Mouse (Mus musculus): ENCODE measurements around the gene Trak1.

The Trak1 gene

DNA sequence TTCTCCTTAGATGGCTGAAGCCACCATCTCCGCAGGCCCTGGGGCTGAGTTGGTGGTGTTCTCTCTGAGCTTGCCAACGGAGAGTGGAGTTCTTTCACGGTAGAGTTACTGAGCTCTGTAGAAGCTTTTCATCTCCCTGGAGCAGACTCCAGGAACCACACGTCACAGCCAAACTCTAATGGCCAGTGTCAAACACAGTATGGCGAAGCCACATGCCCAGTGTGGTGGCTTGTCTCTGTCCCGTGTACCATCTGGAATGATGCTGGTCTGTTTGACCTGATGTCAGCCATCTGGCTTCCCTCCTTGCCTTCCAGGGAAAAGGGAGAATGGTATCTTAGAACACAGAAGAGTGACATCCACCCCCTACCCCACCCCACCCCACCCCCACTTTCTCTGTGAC is 172.4 kb downstream of the Trak1 start:
- DNase-seq (ENCODE audit: low read depth in 2 of 2, low spot score in 2 of 2), result no peak

DNA sequence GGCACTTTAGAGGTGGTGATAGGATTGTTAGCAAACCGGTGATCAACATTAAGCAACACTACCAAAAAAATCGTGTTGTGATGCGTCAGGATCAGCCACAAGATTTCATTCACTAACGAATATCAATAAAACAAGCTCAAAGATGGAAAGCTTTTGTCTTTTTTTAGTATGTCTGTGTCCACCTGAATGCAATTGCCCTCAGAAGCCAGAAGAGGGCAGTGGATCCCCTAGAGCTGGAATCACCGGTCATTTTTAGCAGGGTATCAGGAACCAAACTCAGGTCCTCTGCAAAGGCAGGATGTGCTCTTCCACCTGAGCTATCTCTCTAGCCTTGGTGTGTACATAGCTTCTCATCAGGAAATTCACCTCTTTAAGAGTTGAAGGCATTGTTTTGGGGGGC is 177.5 kb downstream of the Trak1 start:
- no peak for DNase-seq (ENCODE audit: low read depth in 2 of 2, low spot score in 2 of 2)

DNA sequence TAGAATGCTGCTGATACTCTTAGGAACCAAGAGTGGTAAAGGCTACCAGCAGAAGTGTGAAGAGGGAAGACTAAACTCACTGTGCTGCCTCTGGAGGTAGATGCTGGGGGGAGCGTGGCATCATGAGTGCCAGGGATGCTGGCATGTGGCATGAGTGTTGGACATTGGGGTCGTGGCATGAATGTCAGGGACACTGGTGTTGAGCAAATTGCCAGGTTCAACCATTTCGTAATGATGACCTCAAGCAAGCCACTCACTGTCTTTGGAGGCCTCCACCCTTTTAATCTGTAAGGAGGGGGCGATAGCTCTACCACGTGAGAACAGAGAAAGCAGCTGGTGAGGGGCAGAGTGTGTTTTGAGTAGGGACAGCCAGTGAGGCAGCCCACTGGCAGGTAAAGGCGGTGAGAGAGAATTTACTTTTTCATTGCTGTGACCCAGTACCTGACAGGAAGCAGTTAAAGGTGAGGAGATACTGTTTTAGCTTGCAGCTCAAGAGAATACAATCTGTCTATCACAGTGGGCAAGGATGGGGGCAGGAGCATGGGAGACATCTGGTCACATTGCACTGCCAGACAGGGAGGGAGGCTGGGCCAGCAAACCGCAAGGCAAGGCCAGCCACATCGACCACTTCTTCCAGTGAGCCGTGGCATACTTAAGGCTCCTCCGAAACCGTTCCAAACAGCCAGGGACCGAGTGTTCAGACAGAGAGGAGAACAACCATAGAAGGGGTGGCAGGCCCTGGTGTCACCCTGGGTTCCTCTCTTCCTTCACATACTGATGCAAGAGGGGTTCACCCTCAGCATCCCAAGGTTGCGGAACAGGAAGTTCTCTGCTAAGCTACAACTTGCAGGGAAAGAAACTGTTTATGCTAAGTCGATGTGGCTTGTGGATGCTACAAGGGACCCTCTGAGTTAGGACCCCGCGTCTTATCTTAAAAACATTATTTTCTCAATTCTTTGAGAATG is 178.5 kb downstream of the Trak1 start:
- no peak for DNase-seq (ENCODE audit: low read depth in 2 of 2, low spot score in 2 of 2)

DNA sequence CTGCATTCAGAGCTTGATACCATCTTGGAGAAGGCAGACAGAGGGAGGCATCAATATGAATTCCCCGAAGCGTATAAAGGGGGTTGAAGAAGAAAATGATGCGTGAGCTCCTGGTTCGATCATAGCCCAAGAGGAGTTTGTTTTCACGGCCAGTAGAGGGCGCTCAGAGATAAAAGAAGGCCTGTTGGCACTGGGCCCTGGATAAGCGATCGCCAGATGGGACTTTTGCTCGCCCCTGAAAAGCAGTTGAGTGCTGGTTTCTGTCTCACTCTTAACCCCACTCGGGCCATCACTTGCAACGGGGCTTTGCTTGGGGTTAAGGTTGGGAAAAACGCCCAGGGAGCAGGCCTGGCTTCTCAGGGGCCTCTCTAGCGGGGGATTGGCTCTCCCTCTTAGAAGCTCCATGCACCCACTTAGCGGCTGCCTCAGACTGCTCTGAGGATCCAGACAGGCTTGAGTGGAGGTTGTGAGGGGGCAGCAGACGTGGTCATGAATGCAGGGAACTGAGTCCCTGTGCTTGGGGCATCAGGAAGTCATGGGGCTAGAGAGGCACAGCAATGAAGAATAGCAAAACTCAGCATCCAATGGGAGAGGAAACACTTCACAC is 180.1 kb downstream of the Trak1 start:
- DNase-seq (ENCODE audit: low read depth in 2 of 2, low spot score in 2 of 2), result peak; percentile 37 to 40

DNA sequence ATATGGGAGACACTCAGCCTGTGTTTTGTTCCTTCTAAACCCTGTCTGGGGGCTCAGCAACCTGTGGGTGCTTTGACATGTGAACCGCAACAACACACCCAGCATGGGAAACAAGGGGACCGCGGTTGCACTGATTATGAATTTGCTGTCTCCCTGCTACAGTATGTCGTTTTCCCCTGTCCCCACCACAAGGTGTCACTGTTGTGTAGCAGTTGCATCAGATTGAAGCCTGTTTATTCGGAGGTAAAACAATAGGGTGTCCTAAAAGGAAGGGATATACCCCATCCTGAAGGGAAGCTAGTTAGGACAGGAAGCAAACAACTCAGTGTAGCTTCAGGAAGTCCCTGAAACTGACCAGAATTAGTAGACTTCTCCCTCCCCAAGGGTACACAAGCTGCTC is 182.2 kb downstream of the Trak1 start:
- peak; percentile 22 to 46 for DNase-seq (ENCODE audit: low read depth in 2 of 2, low spot score in 2 of 2)

DNA sequence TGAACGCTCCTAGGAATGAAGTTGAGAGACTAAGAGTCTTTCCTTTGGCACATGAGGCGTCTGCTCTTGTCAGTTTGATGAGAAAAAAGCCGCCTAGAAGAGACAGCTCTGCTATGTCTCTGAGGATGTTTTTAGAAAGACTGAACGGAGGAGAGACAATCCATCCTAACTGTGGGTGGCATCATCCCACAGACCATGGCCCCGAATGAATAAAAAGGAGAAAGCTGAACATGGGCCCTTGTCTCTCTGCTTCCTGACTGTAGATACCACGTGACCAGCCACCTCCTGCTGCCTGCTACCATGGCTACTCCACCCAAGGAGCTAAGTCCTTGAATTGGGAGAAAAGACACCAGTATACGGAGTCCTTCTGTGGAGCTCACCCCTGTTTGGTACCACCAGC is 189.9 kb downstream of the Trak1 start:
- DNase-seq (ENCODE audit: low read depth in 2 of 2, low spot score in 2 of 2), result no peak

DNA sequence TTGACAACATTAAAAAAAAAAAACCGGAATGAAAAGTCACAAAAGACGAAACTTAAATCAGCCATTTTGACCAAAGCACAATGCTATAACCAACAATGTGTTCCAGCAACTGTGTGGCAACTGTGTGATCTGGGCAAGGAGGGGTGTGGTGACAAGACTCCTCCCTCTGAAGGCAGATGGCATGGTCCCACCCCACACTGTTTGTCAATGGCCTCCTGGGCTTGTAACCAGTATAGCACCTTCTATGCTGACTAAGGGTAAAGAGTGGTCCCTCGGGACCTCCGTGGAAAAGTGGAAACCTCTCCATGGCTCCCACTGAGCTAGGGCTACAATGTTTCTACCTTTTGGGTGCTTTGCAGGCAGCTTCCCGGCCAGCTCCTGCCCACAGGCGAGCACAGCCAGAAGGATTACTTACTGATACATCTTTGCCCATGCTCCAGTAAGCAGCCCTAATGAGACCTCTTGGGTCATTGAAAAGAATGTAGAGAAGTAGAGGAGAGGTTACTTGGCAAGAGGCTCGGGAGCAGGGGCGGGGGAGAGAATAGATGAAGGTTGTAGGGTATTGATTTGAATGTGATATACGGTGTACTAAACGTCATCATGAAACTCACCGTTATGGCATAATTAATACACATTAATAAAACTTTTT is 194.4 kb downstream of the Trak1 start:
- no peak for DNase-seq (ENCODE audit: low read depth in 2 of 2, low spot score in 2 of 2)

DNA sequence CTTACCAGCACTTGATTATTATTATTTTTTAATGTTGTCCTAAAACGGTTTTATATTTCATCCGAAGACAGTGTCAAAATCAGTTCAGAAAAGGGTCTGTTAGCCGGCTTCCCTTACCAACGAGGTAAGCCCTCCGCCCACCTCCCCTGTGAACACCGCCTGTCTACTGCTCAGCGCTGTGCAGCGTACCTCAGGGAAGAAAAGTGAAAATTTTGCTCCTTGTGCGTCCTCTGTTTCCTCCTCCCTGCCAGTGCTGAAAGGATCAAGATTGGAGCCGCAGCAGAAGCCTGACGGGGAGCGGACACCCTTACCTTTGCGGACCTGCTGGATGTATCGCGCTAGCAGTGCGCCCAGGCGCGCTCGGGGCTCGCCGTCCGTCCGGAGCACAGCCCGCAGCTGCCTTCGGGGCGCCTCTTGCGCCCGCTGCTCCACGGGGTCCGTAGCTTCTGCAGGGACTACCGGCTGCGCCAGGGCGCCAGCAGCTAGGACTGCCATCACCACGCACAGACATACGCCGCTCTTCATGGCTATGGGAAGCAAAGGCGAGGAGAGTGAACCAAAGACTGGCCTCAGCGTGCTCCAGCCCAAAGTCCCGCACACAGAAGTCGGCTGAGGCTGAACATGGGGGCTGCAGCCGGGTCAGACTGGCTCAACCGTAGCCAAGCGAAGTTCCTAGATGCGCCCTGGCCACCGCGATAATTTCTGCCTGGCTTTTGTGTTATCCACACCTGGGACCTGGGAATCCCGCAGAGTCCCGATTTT is 196.9 kb downstream of the Trak1 start:
- no peak for DNase-seq (ENCODE audit: low read depth in 2 of 2, low spot score in 2 of 2)

DNA sequence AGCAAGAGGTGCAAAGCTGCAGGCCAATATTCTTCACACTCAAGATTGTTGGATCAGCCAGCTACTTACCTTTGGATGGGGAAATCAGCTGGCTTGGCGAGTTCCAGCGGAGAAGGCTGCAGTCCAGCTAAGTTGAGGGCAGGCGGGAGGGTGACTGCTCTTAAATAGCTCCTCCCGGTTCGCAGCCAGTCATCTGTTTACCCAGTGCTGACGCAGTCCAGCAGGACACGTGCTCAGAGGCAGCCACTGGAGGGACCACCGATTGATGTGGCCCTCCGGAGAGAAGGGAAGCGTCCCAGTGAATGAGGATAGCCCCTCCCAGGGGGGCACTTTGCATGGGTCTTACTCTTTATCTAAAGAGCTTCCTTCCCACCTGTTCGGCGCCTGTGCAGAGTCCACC is 198.2 kb downstream of the Trak1 start, which contains the start of gene Cck:
Gene Cck, minus strand, starts transcription at position 166 of the 400 bp plus-strand sequence.
- DNase-seq (ENCODE audit: low read depth in 2 of 2, low spot score in 2 of 2), result no peak

DNA sequence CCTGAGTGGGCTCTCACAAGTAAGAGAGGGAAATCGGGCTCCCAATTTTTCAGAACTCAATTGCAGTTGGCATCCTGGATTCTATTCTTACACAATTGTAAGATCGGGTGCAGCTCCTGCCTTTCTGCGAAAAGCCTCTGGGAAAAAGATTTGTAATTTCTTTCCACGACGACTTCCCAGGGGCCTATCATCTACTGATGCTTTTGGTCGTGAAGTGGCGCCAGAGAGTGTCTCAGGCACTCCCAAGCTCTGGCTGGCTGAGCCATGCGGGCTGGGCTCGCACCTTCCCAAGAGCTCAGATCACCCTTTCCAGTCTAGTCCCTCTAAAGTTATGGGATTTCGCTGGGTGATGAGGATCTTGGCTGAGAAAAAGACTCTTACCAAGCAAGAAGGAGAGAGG is 198.8 kb downstream of the Trak1 start:
- DNase-seq (ENCODE audit: low read depth in 2 of 2, low spot score in 2 of 2), result no peak

DNA sequence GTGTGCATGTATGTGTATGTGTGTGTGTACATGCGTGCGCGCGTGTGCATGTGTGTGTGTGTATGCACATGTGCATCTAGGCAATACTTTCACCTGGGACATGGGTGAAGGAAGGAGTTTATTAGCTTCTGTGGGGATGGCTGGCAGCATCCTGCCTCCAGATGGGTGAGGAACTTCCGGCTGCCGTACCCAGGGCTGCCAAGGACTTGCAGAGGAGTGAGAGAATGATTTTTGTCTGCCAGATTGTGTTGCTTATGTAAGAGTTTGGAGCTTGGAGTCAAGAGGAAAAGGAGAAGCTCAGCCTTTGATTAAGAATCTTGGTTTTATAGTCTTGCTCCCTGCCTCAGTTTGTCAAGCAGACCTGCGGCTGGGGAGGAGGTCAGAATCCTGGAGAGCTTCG is 208.0 kb downstream of the Trak1 start:
- no peak for DNase-seq (ENCODE audit: low read depth in 2 of 2, low spot score in 2 of 2)

DNA sequence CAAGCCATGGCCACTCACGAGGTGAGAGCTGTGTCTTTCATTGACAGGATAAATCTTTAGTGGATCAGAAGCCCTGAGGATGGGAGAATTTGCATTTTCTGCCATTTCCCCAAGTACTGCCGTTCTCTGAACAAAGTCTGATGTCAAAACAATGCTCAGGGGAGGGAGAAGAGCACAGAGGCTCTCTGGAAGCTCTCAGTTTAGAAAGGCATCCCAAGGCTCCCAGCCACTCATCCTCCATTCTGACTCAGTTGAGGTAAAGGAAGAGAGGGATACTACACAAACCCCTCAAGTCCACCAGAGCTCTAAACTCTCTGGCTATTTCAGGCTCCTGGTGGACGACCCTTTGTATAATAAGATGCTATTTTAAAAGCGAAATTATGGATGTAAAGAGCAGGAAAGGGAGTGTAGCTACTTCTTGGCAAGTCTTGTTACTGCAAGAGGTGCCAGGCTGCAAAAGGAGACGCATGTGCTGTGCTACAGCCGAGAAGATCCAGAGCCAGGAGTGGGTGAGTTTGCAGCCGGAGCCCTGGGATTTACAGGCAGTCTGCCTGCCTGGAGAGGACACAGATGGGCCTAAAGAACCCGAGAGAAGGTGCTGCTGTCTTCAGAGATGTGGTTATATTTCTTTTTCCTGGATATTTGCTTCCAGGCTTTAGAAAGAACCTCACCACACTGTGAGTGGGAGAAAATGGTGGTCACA is 209.3 kb downstream of the Trak1 start:
- DNase-seq (ENCODE audit: low read depth in 2 of 2, low spot score in 2 of 2), result no peak

DNA sequence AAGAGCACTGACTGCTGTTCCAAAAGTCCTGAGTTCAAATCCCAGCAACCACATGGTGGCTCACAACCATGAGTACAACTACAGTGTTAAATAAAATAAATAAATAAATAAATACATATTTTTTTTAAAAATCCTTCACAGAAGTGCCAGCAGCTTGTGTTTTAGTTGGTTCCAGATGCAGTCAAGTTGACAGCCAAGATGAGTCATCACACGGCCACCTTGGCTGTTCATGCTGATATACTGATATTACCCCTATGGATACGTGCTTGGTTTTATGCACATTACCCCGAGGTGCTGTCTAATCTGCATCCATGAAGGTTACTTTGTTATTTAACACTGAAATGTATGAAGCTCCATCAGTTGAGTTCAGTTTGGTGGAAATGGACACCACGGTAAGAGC is 214.6 kb downstream of the Trak1 start:
- no peak for DNase-seq (ENCODE audit: low read depth in 2 of 2, low spot score in 2 of 2)

DNA sequence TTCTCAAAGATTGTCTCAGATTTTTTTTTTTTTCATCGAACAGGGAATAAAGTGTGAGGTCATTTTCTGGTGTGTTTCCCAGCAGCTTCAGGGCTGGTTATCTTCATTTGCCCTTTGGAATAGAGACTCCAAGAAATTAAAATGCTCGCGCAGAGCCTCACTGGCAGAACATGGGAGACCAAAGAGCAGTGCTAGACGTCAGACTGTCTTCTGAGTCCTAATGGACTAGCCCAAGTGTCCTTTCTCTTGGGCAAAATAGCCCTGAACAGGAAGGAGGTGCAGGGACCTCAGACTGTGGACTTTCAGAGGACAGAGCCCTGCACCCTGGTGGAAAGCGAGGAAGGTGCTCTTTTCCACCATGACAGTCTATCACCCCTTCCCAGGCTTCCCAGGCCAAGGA is 217.2 kb downstream of the Trak1 start:
- DNase-seq (ENCODE audit: low read depth in 2 of 2, low spot score in 2 of 2), result no peak

DNA sequence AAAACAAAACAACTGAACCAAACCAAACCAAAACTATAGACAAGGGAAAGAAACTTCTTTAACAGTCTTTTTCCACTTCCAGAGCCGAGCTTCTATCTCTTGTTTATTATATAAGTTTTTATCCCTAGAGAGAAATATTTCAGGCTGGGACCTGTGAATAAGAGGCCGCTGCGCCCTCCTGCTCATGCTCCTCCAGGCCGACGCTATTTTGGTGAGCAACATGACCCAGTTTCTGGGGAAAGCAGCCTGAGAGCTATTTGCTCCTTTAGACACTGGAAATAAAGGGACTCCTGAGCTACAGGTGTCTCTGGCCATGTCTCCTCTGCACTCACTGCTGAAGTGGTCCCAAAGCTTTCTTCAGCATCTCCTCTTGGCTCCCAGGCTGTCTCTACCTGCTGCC is 222.7 kb downstream of the Trak1 start:
- no peak for DNase-seq (ENCODE audit: low read depth in 2 of 2, low spot score in 2 of 2)

All from CD8-positive naive resting alpha-beta T cell, adult 2 months (primary cell).